Mouse (Mus musculus) adrenal gland, adult 2 months (tissue): ENCODE measurements around the gene Dner. TPM values are rescaled to one million over a fixed set of nuclear protein-coding genes. Genes with fewer than 3 reads are reported as not detected.

Experiments
- microRNA-seq, 2 experiments: library from miRNA; unstranded; fragments of <30 nt; microRNA quantifications; one replicate each; pipeline ENCODE4 v1.2.0; 2021
- polyA plus RNA-seq: library from polyadenylated mRNA; depleted of rRNA; stranded (reverse); fragments of >200 nt; gene quantifications from 2 replicates; pipeline ENCODE4 v1.2.3, GENCODE M21; 2012; rRNA removed
- total RNA-seq, 2 experiments: library from RNA; stranded (reverse); gene quantifications; 2 replicates each; pipeline ENCODE4 v1.2.3; 2021

Gene Dner
- total and polyA plus RNA-seq, 3 experiments = 3.4 to 9.0 (median 4.2) TPM

Small RNAs within 50 kb of the gene (microRNA-seq; reads per million reads assigned to microRNA genes)
- 3.5 to 10.8 reads per million in 2 experiments for gene Mir5126

Other genes starting within 250 kb of the Dner start
- gene Fbxo36, start 143.6 kb upstream of the Dner start, total RNA-seq = 10 to 100 TPM; 13.9 to 16.7 TPM
- 7.6 and 8.9 TPM in 2 replicates for gene Fbxo36, start 143.6 kb upstream of the Dner start, polyA plus RNA-seq
- 100 to 1,000 TPM; 193 to 259 TPM for gene Trip12, start 144.3 kb upstream of the Dner start, total RNA-seq
- gene Trip12, start 144.3 kb upstream of the Dner start, polyA plus RNA-seq = 5.1 and 5.2 TPM in 2 replicates
- 10 to 100 TPM in 1 of 2 experiments, under 1 TPM in 1; 0.81 to 18.7 TPM for gene Slc16a14, start 238.9 kb upstream of the Dner start, total RNA-seq
- gene Slc16a14, start 238.9 kb upstream of the Dner start, polyA plus RNA-seq = 0.37 and 0.48 TPM in 2 replicates